Mouse (Mus musculus) hindbrain, embryonic 16.5 days (tissue): Measurements from ENCODE around the gene Tmem198b. TPM values are rescaled to one million over a fixed set of nuclear protein-coding genes. Genes with fewer than 3 reads are reported as not detected.
A peak's percentile ranks its signal among the peaks of the same experiment; 100 is the strongest.

Source experiments
- ATAC-seq: fragments of 200-750 bp; cut with Nextera tagmentation; 2 replicates; pipeline ENCODE4 v1.8.0; 2017; ENCODE audit warnings: moderate TSS enrichment, moderate library complexity
- H3K27ac ChIP-seq: fragments of 300-500 bp; sonication (generic); 2 replicates; pipeline ENCODE4 v1.5.1; 2014; ENCODE audit warnings: low read depth, mild to moderate bottlenecking, control low read depth, low read length, moderate library complexity
- H3K27me3 ChIP-seq: fragments of 300-500 bp; sonication (generic); replicated peaks from 2 replicates; pipeline ENCODE4 v1.6.1; 2014; ENCODE audit warnings: low read length; ENCODE audit not compliant: control insufficient read depth, insufficient read depth
- H3K36me3 ChIP-seq: fragments of 300-500 bp; sonication (generic); 2 replicates; pipeline ENCODE4 v1.6.1; 2014; ENCODE audit warnings: mild to moderate bottlenecking, low read length, moderate library complexity, mixed read lengths; ENCODE audit not compliant: control insufficient read depth, insufficient read depth
- H3K4me1 ChIP-seq: fragments of 300-500 bp; sonication (generic); 2 replicates; pipeline ENCODE4 v1.6.1; 2014; ENCODE audit warnings: low read depth, low read length; ENCODE audit not compliant: control insufficient read depth, insufficient read depth
- H3K4me2 ChIP-seq: fragments of 300-500 bp; sonication (generic); 2 replicates; pipeline ENCODE4 v1.6.1; 2014; ENCODE audit warnings: mild to moderate bottlenecking, low read length, control low read depth, moderate library complexity
- H3K4me3 ChIP-seq: fragments of 300-500 bp; sonication (generic); 2 replicates; pipeline ENCODE4 v1.5.1; 2014; ENCODE audit warnings: mild to moderate bottlenecking, low read length, control low read depth, moderate library complexity
- H3K9ac ChIP-seq: fragments of 300-500 bp; sonication (generic); 2 replicates; pipeline ENCODE4 v1.6.1; 2014; ENCODE audit warnings: low read depth, mild to moderate bottlenecking, control low read depth, low read length, moderate library complexity
- H3K9me3 ChIP-seq: fragments of 300-500 bp; sonication (generic); 2 replicates; pipeline ENCODE4 v1.6.1; 2014; ENCODE audit warnings: mild to moderate bottlenecking, low read length, moderate library complexity; ENCODE audit not compliant: control insufficient read depth
- WGBS: fragments of 180-500 bp; shearing (Covaris S2); extraction: QIAGEN DNeasy Blood & Tissue Kit; methylation state at CpG from one replicate; pipeline ENCODE4 v1.1.7; 2014; 5-methylcytosine and 5-hydroxymethylcytosine counted together
- polyA plus RNA-seq: library from polyadenylated mRNA; unstranded; fragments of >200 nt; fragmentation: Nextera tagmentation; extraction: Ambion mirVana; gene quantifications from 2 replicates; pipeline ENCODE4 v1.2.1, GENCODE M21; 2015

Gene Tmem198b
- polyA plus RNA-seq, 1 experiment from 2014 or later, result 19.6 TPM

DNA sequence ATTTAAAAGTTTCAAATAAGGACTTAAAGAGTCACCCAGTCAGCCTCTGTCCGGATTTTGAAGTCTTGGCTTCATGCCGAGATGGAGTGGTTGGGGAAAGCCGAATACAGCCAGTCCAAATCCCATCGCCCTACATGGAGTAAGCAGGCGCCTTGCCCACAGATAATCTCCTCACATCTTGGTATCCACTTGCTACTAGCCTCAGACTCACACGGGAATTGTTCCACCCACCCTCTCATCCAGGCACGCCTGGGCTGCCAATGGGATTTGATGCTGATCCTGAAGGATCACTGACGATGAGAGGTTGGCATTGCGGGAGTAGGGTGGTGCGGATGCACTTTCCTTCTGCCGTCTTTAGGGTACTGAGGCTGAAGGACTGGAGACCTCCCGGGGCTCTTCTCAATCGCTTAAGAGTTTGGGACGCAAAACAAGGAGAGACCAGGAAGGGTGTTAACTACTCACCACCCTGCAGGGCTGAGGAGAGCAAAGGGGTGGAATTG is 349 bp downstream of the Tmem198b start, which contains the start of gene Dnajc14:
Gene Dnajc14, plus strand, starts transcription at position 292 of the 500 bp plus-strand sequence.
- H3K9ac ChIP-seq, result peak within 1 kb of the TSS; percentile 77
- H3K9me3 ChIP-seq, result no peaks in the 10 kb centered on the region
- peak; percentile 21 for ATAC-seq
- H3K27ac ChIP-seq, result peak within 1 kb of the TSS; percentile 94
- peak within 1 kb of the TSS; percentile 90 for H3K4me2 ChIP-seq
- H3K36me3 ChIP-seq, result peaks cover 6% of the 10 kb centered on the region; the same call in 1 of the 2 replicates
- H3K27me3 ChIP-seq, result no peaks in the 10 kb centered on the region
- peak within 1 kb of the TSS; percentile 58 for H3K4me3 ChIP-seq
- H3K4me1 ChIP-seq, result peaks cover 36% of the 10 kb centered on the region
- WGBS, result under 1% methylated on average over 14 of the region's 14 CpGs

DNA sequence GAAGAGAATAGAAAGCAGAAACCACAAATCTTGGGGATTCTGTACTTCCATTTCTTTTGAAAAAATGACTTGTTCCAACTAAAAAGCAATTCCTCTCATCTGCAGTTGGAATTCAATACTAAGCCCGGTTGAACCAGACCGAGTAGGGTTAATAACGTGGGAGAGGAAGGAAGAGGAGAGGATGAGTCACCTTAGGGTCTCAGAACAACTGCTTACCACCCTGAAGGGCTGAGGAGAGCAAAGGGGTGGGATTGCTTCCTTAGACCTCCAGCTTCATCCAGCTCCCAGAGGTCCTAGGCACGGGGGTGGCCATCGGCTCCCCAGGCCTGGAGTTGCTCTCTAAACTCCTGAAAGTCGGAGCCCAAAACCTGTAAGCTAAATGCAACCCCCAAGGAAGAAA is 809 bp downstream of the Tmem198b start:
- Histone ChIP-seq H3K4me3 (peak overlapping the region; percentile 58), H3K27ac (peak overlapping the region; percentile 94), H3K27me3 (no peaks in the 10 kb centered on the region), H3K9me3 (no peaks in the 10 kb centered on the region), H3K4me2 (peak overlapping the region; percentile 90), H3K36me3 (peaks cover 6% of the 10 kb centered on the region; the same call in 1 of the 2 replicates), H3K9ac (peak overlapping the region; percentile 77), H3K4me1 (peaks cover 31% of the 10 kb centered on the region)
- WGBS, result 19% methylated on average over 6 of the region's 6 CpGs
- ATAC-seq, result no peak

DNA sequence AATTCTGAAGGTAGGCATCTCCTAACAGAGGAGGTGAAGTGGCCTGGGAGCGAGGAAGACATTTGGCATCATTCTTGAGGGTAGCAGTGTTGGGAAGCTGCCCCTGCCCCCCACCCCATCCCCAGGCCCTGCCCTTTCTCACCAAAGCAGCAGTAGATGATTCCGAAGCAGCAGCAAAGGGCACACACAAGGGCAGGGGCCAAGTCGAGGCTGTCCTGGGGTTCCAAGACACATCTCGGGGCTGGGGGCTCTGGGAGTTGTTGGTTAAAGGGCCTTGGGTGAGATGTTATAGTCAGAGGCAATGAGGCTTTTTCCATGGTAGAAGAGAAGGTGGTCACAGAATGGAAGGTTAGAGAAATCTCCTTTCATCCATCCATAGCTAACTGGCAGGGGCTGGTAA is 1.2 kb downstream of the Tmem198b start:
- 52% methylated on average over 4 of the region's 4 CpGs for WGBS
- H3K4me1 ChIP-seq, result peaks cover 27% of the 10 kb centered on the region
- H3K27me3 ChIP-seq, result no peaks in the 10 kb centered on the region
- H3K27ac ChIP-seq, result no peak overlapping the region; the same call in 1 of the 2 replicates
- peaks cover 6% of the 10 kb centered on the region; the same call in 1 of the 2 replicates for H3K36me3 ChIP-seq
- peak overlapping the region; percentile 58 for H3K4me3 ChIP-seq
- ATAC-seq, result no peak
- no peak overlapping the region for H3K9ac ChIP-seq
- no peaks in the 10 kb centered on the region for H3K9me3 ChIP-seq
- peak overlapping the region; percentile 90 for H3K4me2 ChIP-seq

DNA sequence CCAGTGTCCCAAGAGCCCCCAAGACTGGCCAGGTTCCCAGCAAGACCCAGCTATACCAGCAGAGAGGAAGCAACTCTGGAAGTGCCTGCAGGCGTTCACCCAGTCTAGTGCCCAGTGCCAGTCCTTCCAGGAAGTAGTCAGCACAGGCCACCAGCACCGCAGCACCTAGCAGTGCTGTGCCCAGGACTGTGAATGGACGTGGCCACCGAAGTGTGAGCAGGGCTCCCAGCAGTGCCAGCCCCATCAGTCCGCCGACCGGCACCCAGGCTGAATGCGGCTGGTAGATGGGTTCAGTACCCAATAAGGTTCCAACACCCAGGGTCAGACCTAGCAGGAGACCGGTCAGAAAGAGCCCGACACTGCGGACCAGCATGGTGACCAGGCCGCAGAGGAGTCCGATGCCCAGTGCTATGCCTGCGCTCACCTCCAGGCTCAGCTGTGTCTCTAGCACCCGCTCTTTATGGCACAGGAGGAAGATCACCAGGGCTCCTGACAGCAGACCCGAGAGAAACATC is 2.1 kb downstream of the Tmem198b start:
- ATAC-seq, result no peak
- WGBS, result 92% methylated on average over 16 of the region's 16 CpGs
- no peak overlapping the region for H3K4me2 ChIP-seq
- H3K9ac ChIP-seq, result no peak overlapping the region; the same call in 1 of the 2 replicates
- no peaks in the 10 kb centered on the region for H3K27me3 ChIP-seq
- H3K4me1 ChIP-seq, result peaks cover 18% of the 10 kb centered on the region
- H3K9me3 ChIP-seq, result no peaks in the 10 kb centered on the region
- no peak overlapping the region for H3K4me3 ChIP-seq
- H3K27ac ChIP-seq, result no peak overlapping the region
- peaks cover 6% of the 10 kb centered on the region; the same call in 1 of the 2 replicates for H3K36me3 ChIP-seq

DNA sequence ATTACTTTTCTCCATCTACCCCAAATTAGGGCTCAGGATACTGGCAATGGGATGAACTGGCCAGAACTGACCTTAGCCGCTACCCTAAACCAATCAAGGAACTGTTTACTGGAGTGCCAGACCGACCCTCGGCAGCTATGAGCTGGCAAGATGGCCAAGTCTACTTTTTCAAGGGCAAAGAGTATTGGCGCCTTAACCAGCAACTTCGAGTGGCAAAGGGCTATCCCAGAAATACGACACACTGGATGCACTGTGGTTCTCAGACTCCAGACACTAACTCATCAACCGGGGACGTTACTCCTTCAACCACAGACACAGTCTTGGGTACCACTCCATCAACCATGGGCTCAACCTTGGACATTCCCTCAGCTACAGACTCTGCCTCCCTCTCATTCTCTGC is 5.5 kb downstream of the Tmem198b start:
- 95% methylated on average over 8 of the region's 8 CpGs for WGBS
- H3K4me1 ChIP-seq, result peaks cover 7% of the 10 kb centered on the region
- H3K36me3 ChIP-seq, result peaks cover 6% of the 10 kb centered on the region; the same call in 1 of the 2 replicates
- no peak overlapping the region for H3K4me3 ChIP-seq
- H3K9me3 ChIP-seq, result no peaks in the 10 kb centered on the region
- no peak overlapping the region for H3K27ac ChIP-seq
- H3K27me3 ChIP-seq, result no peaks in the 10 kb centered on the region
- no peak overlapping the region for H3K4me2 ChIP-seq
- no peak for ATAC-seq
- H3K9ac ChIP-seq, result no peak overlapping the region

DNA sequence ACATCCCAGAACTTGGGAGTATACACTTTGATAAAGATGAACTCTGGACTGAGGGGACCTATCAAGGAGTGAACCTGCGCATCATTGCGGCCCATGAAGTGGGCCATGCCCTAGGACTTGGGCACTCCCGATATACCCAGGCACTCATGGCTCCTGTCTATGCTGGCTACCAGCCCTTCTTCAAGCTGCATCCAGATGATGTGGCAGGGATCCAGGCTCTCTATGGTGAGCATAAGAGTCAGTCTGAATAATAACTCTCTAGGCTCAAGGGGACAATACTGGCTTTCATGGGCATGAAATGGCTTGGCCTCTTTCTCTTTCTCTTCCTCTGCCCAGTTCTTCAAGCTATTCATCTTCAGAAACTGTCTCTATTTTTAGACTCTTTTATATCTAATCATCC is 8.6 kb downstream of the Tmem198b start:
- Histone ChIP-seq H3K9ac (no peak overlapping the region), H3K9me3 (no peaks in the 10 kb centered on the region), H3K27ac (no peak overlapping the region), H3K4me1 (no peaks in the 10 kb centered on the region), H3K27me3 (no peaks in the 10 kb centered on the region), H3K36me3 (peaks cover 6% of the 10 kb centered on the region; the same call in 1 of the 2 replicates), H3K4me3 (no peak overlapping the region), H3K4me2 (no peak overlapping the region)
- ATAC-seq, result no peak
- 89% methylated on average over 3 of the region's 3 CpGs for WGBS

DNA sequence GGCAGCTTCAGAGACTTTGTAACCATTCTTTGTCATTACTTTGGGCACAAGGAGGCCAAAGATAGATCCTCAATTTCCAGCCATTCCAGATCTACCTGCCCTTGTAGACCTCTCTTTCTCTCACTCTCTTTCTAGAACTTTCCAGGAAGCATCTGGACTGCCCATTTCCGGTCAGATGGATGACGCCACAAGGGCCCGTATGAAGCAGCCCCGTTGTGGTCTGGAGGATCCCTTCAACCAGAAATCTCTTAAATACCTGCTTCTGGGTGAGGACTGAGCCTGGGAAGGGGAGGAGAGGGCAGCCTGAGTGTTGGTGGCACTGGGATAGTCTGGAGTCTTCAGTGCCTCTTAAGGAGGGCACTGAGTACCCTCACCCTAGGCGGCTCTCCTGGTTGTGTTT is 9.8 kb downstream of the Tmem198b start:
- H3K4me1 ChIP-seq, result no peaks in the 10 kb centered on the region
- no peak overlapping the region for H3K4me2 ChIP-seq
- H3K9me3 ChIP-seq, result no peaks in the 10 kb centered on the region
- no peak overlapping the region for H3K27ac ChIP-seq
- no peaks in the 10 kb centered on the region for H3K27me3 ChIP-seq
- 94% methylated on average over 5 of the region's 5 CpGs for WGBS
- no peak for ATAC-seq
- no peak overlapping the region for H3K4me3 ChIP-seq
- H3K36me3 ChIP-seq, result no peaks in the 10 kb centered on the region
- no peak overlapping the region for H3K9ac ChIP-seq

DNA sequence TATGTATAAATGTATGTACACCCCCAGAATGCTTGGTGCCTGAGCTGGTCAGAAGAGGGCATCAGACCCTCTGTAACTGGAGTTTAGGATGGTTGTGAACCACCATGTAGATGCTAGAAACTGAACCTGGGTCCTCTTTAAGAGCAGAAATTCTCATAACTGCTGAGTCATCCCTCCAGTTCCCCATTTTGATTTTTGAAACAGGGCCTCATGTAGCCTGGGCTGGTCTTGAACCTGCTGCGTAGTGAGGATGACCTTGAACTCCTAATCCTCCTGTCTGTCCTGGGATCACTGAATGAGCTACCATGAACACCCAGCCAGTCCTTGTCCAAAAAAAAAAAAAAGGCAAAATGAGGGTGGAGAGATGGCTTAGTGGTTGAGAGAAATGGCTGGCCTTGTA is 10.9 kb downstream of the Tmem198b start:
- Histone ChIP-seq H3K4me3 (no peak overlapping the region), H3K4me1 (no peaks in the 10 kb centered on the region), H3K9ac (no peak overlapping the region), H3K9me3 (no peaks in the 10 kb centered on the region), H3K36me3 (no peaks in the 10 kb centered on the region), H3K27ac (no peak overlapping the region), H3K4me2 (no peak overlapping the region), H3K27me3 (no peaks in the 10 kb centered on the region)
- 100% methylated on average over 1 of the region's 1 CpGs for WGBS
- ATAC-seq, result no peak

DNA sequence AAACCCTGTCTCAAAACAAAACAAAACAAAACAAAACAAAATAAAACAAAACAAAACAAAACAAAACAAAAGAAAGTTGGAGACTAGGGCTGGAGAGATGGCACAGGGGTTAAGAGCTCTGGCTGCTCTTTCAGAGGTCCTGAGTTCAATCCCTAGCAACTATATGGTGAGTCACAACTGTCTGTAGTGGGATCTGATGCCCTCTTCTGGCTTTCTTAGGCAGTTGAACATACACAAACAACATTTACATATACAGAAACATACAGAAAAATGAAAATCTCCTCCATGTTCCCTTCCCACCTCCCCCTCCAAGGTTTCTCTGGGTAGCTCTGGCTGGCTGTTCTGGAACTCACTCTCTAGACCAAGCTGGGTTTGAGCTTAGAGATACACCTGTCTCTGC is 12.1 kb downstream of the Tmem198b start:
- Histone ChIP-seq H3K4me3 (no peak overlapping the region), H3K9ac (no peak overlapping the region), H3K9me3 (no peaks in the 10 kb centered on the region), H3K27ac (no peak overlapping the region), H3K27me3 (no peaks in the 10 kb centered on the region), H3K36me3 (no peaks in the 10 kb centered on the region), H3K4me2 (no peak overlapping the region), H3K4me1 (no peaks in the 10 kb centered on the region)
- ATAC-seq, result no peak
